Mouse (Mus musculus) heart, embryonic 16.5 days (tissue): Measurements from ENCODE around the gene Rpap1. TPM values are rescaled to one million over a fixed set of nuclear protein-coding genes. Genes with fewer than 3 reads are reported as not detected.
A peak's percentile ranks its signal among the peaks of the same experiment; 100 is the strongest.

Experiments used
- ATAC-seq: fragments of 200-750 bp; cut with Nextera tagmentation; replicated peaks from 2 replicates; pipeline ENCODE4 v1.8.0; 2017; ENCODE audit warnings: moderate number of reproducible peaks; ENCODE audit not compliant: insufficient read depth, low FRiP score; ENCODE audit errors: extremely low read depth
- H3K27ac ChIP-seq: fragments of 300-500 bp; sonication (generic); 2 replicates; pipeline ENCODE4 v1.5.1; 2014; ENCODE audit warnings: mild to moderate bottlenecking, low read length, control low read depth, moderate library complexity
- H3K27me3 ChIP-seq: fragments of 300-500 bp; sonication (generic); 2 replicates; pipeline ENCODE4 v1.6.1; 2014; ENCODE audit warnings: low read length, mixed read lengths; ENCODE audit not compliant: control insufficient read depth, insufficient read depth
- H3K36me3 ChIP-seq: fragments of 300-500 bp; sonication (generic); 2 replicates; pipeline ENCODE4 v1.6.1; 2014; ENCODE audit not compliant: control insufficient read depth, insufficient read depth
- H3K4me1 ChIP-seq: fragments of 300-500 bp; sonication (generic); 2 replicates; pipeline ENCODE4 v1.6.1; 2014; ENCODE audit warnings: low read length, mixed read lengths; ENCODE audit not compliant: control insufficient read depth, insufficient read depth
- H3K4me2 ChIP-seq: fragments of 300-500 bp; sonication (generic); 2 replicates; pipeline ENCODE4 v1.6.1; 2014; ENCODE audit warnings: low read depth, mild to moderate bottlenecking, control low read depth, low read length
- H3K4me3 ChIP-seq: fragments of 300-500 bp; sonication (generic); 2 replicates; pipeline ENCODE4 v1.5.1; 2014; ENCODE audit warnings: mild to moderate bottlenecking, control low read depth, low read length
- H3K9ac ChIP-seq: fragments of 300-500 bp; sonication (generic); 2 replicates; pipeline ENCODE4 v1.6.1; 2014; ENCODE audit warnings: low read length, control low read depth
- H3K9me3 ChIP-seq: fragments of 300-500 bp; sonication (generic); replicated peaks from 2 replicates; pipeline ENCODE4 v1.6.1; 2016; ENCODE audit warnings: low read length; ENCODE audit not compliant: control insufficient read depth
- WGBS: fragments of 180-500 bp; shearing (Covaris S2); extraction: QIAGEN DNeasy Blood & Tissue Kit; methylation state at CpG from one replicate; pipeline ENCODE4 v1.1.7; 2014; 5-methylcytosine and 5-hydroxymethylcytosine counted together
- polyA plus RNA-seq: library from polyadenylated mRNA; unstranded; fragments of >200 nt; fragmentation: Nextera tagmentation; extraction: Ambion mirVana; gene quantifications from 2 replicates; pipeline ENCODE4 v1.2.1, GENCODE M21; 2015

Gene Rpap1
- polyA plus RNA-seq, 1 experiment from 2014 or later = 17.2 TPM

GRCm38 (mm10) chr2:119810890-119811289 is 23.6 kb upstream of the Rpap1 start:
- H3K4me3 ChIP-seq = no peak overlapping the region
- no peak for ATAC-seq
- no peak overlapping the region for H3K27ac ChIP-seq
- no peaks in the 10 kb centered on the region for H3K27me3 ChIP-seq
- H3K4me1 ChIP-seq = peaks cover 14% of the 10 kb centered on the region
- H3K4me2 ChIP-seq = no peak overlapping the region
- no peaks in the 10 kb centered on the region for H3K36me3 ChIP-seq
- H3K9ac ChIP-seq = no peak overlapping the region
- H3K9me3 ChIP-seq = no peaks in the 10 kb centered on the region
- 77% methylated on average over 12 of the region's 12 CpGs for WGBS

GRCm38 (mm10) chr2:119808881-119809280 is 21.5 kb upstream of the Rpap1 start:
- Histone ChIP-seq H3K4me1 (peaks cover 11% of the 10 kb centered on the region), H3K27me3 (no peaks in the 10 kb centered on the region), H3K27ac (no peak overlapping the region), H3K9ac (no peak overlapping the region), H3K4me3 (no peak overlapping the region), H3K36me3 (no peaks in the 10 kb centered on the region), H3K9me3 (no peaks in the 10 kb centered on the region), H3K4me2 (no peak overlapping the region)
- 31% methylated on average over 4 of the region's 4 CpGs for WGBS
- peak; percentile 34; the same call in 1 of the 2 replicates for ATAC-seq

GRCm38 (mm10) chr2:119808438-119808837 is 21.1 kb upstream of the Rpap1 start:
- H3K27ac ChIP-seq = no peak overlapping the region
- H3K27me3 ChIP-seq = no peaks in the 10 kb centered on the region
- peaks cover 9% of the 10 kb centered on the region for H3K4me1 ChIP-seq
- no peaks in the 10 kb centered on the region for H3K9me3 ChIP-seq
- H3K4me3 ChIP-seq = no peak overlapping the region
- no peak for ATAC-seq
- WGBS = 34% methylated on average over 4 of the region's 4 CpGs
- H3K36me3 ChIP-seq = no peaks in the 10 kb centered on the region
- no peak overlapping the region for H3K9ac ChIP-seq
- H3K4me2 ChIP-seq = no peak overlapping the region

GRCm38 (mm10) chr2:119805536-119805935 is 18.2 kb upstream of the Rpap1 start:
- H3K27ac ChIP-seq = no peak overlapping the region
- H3K4me1 ChIP-seq = peaks cover 19% of the 10 kb centered on the region
- H3K4me3 ChIP-seq = no peak overlapping the region
- no peak overlapping the region for H3K4me2 ChIP-seq
- WGBS = 61% methylated on average over 8 of the region's 8 CpGs
- H3K27me3 ChIP-seq = 0 out of 2 replicates have a peak, but pooled peaks cover 2% of the 10 kb centered on the region
- H3K9me3 ChIP-seq = no peaks in the 10 kb centered on the region
- H3K9ac ChIP-seq = no peak overlapping the region; the same call in 1 of the 2 replicates
- no peak for ATAC-seq
- no peaks in the 10 kb centered on the region for H3K36me3 ChIP-seq

GRCm38 (mm10) chr2:119804776-119805175 is 17.4 kb upstream of the Rpap1 start:
- no peak for ATAC-seq
- WGBS = 54% methylated on average over 9 of the region's 9 CpGs
- no peaks in the 10 kb centered on the region for H3K36me3 ChIP-seq
- H3K4me2 ChIP-seq = no peak overlapping the region
- no peaks in the 10 kb centered on the region for H3K9me3 ChIP-seq
- 0 out of 2 replicates have a peak, but pooled peaks cover 2% of the 10 kb centered on the region for H3K27me3 ChIP-seq
- peaks cover 24% of the 10 kb centered on the region for H3K4me1 ChIP-seq
- no peak overlapping the region for H3K9ac ChIP-seq
- H3K4me3 ChIP-seq = no peak overlapping the region
- H3K27ac ChIP-seq = no peak overlapping the region

GRCm38 (mm10) chr2:119804275-119804628 is 16.9 kb upstream of the Rpap1 start:
- H3K9ac ChIP-seq = no peak overlapping the region
- H3K27ac ChIP-seq = no peak overlapping the region
- ATAC-seq = no peak
- WGBS = 68% methylated on average over 5 of the region's 5 CpGs
- no peaks in the 10 kb centered on the region for H3K9me3 ChIP-seq
- H3K4me2 ChIP-seq = no peak overlapping the region
- H3K4me3 ChIP-seq = no peak overlapping the region
- H3K4me1 ChIP-seq = peaks cover 24% of the 10 kb centered on the region
- 0 out of 2 replicates have a peak, but pooled peaks cover 2% of the 10 kb centered on the region for H3K27me3 ChIP-seq
- H3K36me3 ChIP-seq = no peaks in the 10 kb centered on the region

- H3K9me3 ChIP-seq = no peaks in the 10 kb centered on the region
- H3K4me3 ChIP-seq = no peak overlapping the region
- 0 out of 2 replicates have a peak, but pooled peaks cover 2% of the 10 kb centered on the region for H3K27me3 ChIP-seq
- peaks cover 24% of the 10 kb centered on the region for H3K4me1 ChIP-seq
- no peaks in the 10 kb centered on the region for H3K36me3 ChIP-seq
- H3K4me2 ChIP-seq = no peak overlapping the region
- no peak for ATAC-seq
- H3K27ac ChIP-seq = no peak overlapping the region
- 42% methylated on average over 6 of the region's 6 CpGs for WGBS
- no peak overlapping the region for H3K9ac ChIP-seq
Measured at GRCm38 (mm10) chr2:119803618-119804274, 16.4 kb upstream of the Rpap1 start.

GRCm38 (mm10) chr2:119802767-119803617 is 15.7 kb upstream of the Rpap1 start:
- Histone ChIP-seq H3K4me1 (peaks cover 27% of the 10 kb centered on the region), H3K36me3 (no peaks in the 10 kb centered on the region), H3K27ac (no peak overlapping the region), H3K9ac (no peak overlapping the region), H3K27me3 (0 out of 2 replicates have a peak, but pooled peaks cover 2% of the 10 kb centered on the region), H3K9me3 (no peaks in the 10 kb centered on the region), H3K4me2 (no peak overlapping the region), H3K4me3 (no peak overlapping the region)
- WGBS = 63% methylated on average over 10 of the region's 10 CpGs
- ATAC-seq = peak; percentile 29
